Mouse (Mus musculus) c-Kit-positive CD71-positive TER-119-positive erythroid progenitor cells, embryonic 14.5 days (primary cell): Measurements from ENCODE around the gene Vgll4.

Source experiments
- DNase-seq: peaks from one replicate; pipeline ENCODE4 v3.0.0-alpha.2; 2013; ENCODE audit warnings: low spot score

Gene Vgll4

GRCm38 (mm10) chr6:114869501-114870076 is 100.2 kb downstream of the Vgll4 start:
- DNase-seq, result no peak

GRCm38 (mm10) chr6:114868656-114869055 is 101.1 kb downstream of the Vgll4 start:
- no peak for DNase-seq

GRCm38 (mm10) chr6:114866619-114867018 is 103.2 kb downstream of the Vgll4 start:
- DNase-seq, result no peak

- DNase-seq, result no peak
Observed at GRCm38 (mm10) chr6:114866078-114866477, 103.7 kb downstream of the Vgll4 start.

GRCm38 (mm10) chr6:114864421-114864820 is 105.4 kb downstream of the Vgll4 start:
- no peak for DNase-seq

- no peak for DNase-seq
Observed at GRCm38 (mm10) chr6:114863501-114863900, 106.3 kb downstream of the Vgll4 start.

- DNase-seq, result no peak
Observed at GRCm38 (mm10) chr6:114862046-114862445, 107.7 kb downstream of the Vgll4 start.

GRCm38 (mm10) chr6:114861591-114861990 is 108.2 kb downstream of the Vgll4 start:
- DNase-seq, result no peak

- DNase-seq, result no peak
Observed at GRCm38 (mm10) chr6:114860677-114861568, 108.9 kb downstream of the Vgll4 start.

- DNase-seq, result no peak
Observed at GRCm38 (mm10) chr6:114858722-114859053, 111.1 kb downstream of the Vgll4 start.

GRCm38 (mm10) chr6:114857996-114858721 is 111.6 kb downstream of the Vgll4 start:
- no peak for DNase-seq

GRCm38 (mm10) chr6:114856501-114856900 is 113.3 kb downstream of the Vgll4 start:
- DNase-seq, result no peak

GRCm38 (mm10) chr6:114855644-114856043 is 114.2 kb downstream of the Vgll4 start:
- no peak for DNase-seq

GRCm38 (mm10) chr6:114854368-114854767 is 115.4 kb downstream of the Vgll4 start:
- DNase-seq, result no peak

GRCm38 (mm10) chr6:114852739-114853138 is 117.1 kb downstream of the Vgll4 start:
- DNase-seq, result no peak

- DNase-seq, result no peak
Observed at GRCm38 (mm10) chr6:114851688-114852087, 118.1 kb downstream of the Vgll4 start.

- no peak for DNase-seq
Observed at GRCm38 (mm10) chr6:114849787-114850186, 120.0 kb downstream of the Vgll4 start.

- no peak for DNase-seq
Observed at GRCm38 (mm10) chr6:114848761-114849160, 121.0 kb downstream of the Vgll4 start.

- no peak for DNase-seq
Observed at GRCm38 (mm10) chr6:114847582-114848174, 122.1 kb downstream of the Vgll4 start.

GRCm38 (mm10) chr6:114846153-114846772 is 123.5 kb downstream of the Vgll4 start:
- no peak for DNase-seq

- no peak for DNase-seq
Observed at GRCm38 (mm10) chr6:114842863-114843262, 126.9 kb downstream of the Vgll4 start.

GRCm38 (mm10) chr6:114842131-114842530 is 127.7 kb downstream of the Vgll4 start:
- no peak for DNase-seq
